Mouse (Mus musculus) liver, embryonic 13.5 days (tissue): ENCODE data around the gene Cdc42ep1. TPM values are rescaled to one million over a fixed set of nuclear protein-coding genes. Genes with fewer than 3 reads are reported as not detected.
A peak's percentile ranks its signal among the peaks of the same experiment; 100 is the strongest.

Experiments used
- ATAC-seq: fragments of 200-750 bp; cut with Nextera tagmentation; 2 replicates; pipeline ENCODE4 v1.8.0; 2017; ENCODE audit warnings: low read depth, mild to moderate bottlenecking, moderate number of reproducible peaks, moderate library complexity
- DNase-seq: peaks from one replicate; pipeline ENCODE4 v3.0.0; 2022
- H3K27ac ChIP-seq: fragments of 300-500 bp; sonication (generic); 2 replicates; pipeline ENCODE4 v1.5.1; 2015; ENCODE audit warnings: moderate library complexity, mild to moderate bottlenecking, inconsistent platforms
- H3K27me3 ChIP-seq: fragments of 300-500 bp; sonication (generic); 2 replicates; pipeline ENCODE4 v1.6.1; 2015; ENCODE audit warnings: mild to moderate bottlenecking, inconsistent platforms
- H3K36me3 ChIP-seq: fragments of 300-500 bp; sonication (generic); 2 replicates; pipeline ENCODE4 v1.6.1; 2015; ENCODE audit warnings: mild to moderate bottlenecking, inconsistent platforms
- H3K4me1 ChIP-seq: fragments of 300-500 bp; sonication (generic); replicated peaks from 2 replicates; pipeline ENCODE4 v1.6.1; 2015; ENCODE audit warnings: inconsistent platforms
- H3K4me2 ChIP-seq: fragments of 300-500 bp; sonication (generic); 2 replicates; pipeline ENCODE4 v1.6.1; 2015; ENCODE audit warnings: inconsistent platforms, mild to moderate bottlenecking, moderate library complexity
- H3K4me3 ChIP-seq: fragments of 300-500 bp; sonication (generic); replicated peaks from 2 replicates; pipeline ENCODE4 v1.5.1; 2015; ENCODE audit warnings: mild to moderate bottlenecking, inconsistent platforms
- H3K9ac ChIP-seq: fragments of 300-500 bp; sonication (generic); 2 replicates; pipeline ENCODE4 v1.6.1; 2015; ENCODE audit warnings: mild to moderate bottlenecking, inconsistent platforms
- H3K9me3 ChIP-seq: fragments of 300-500 bp; sonication (generic); replicated peaks from 2 replicates; pipeline ENCODE4 v1.6.1; 2016; ENCODE audit warnings: inconsistent platforms
- WGBS: fragments of 180-500 bp; shearing (Covaris S2); methylation state at CpG from one replicate; pipeline ENCODE4 v1.1.7; 2015; ENCODE audit not compliant: insufficient replicate concordance; 5-methylcytosine and 5-hydroxymethylcytosine counted together
- polyA plus RNA-seq: library from polyadenylated mRNA; unstranded; fragments of >200 nt; fragmentation: Nextera tagmentation; extraction: Ambion mirVana; gene quantifications from 2 replicates; pipeline ENCODE4 v1.2.1, GENCODE M21; 2015

Gene Cdc42ep1
- polyA plus RNA-seq, 1 experiment from 2014 or later, result 9.5 TPM

DNA sequence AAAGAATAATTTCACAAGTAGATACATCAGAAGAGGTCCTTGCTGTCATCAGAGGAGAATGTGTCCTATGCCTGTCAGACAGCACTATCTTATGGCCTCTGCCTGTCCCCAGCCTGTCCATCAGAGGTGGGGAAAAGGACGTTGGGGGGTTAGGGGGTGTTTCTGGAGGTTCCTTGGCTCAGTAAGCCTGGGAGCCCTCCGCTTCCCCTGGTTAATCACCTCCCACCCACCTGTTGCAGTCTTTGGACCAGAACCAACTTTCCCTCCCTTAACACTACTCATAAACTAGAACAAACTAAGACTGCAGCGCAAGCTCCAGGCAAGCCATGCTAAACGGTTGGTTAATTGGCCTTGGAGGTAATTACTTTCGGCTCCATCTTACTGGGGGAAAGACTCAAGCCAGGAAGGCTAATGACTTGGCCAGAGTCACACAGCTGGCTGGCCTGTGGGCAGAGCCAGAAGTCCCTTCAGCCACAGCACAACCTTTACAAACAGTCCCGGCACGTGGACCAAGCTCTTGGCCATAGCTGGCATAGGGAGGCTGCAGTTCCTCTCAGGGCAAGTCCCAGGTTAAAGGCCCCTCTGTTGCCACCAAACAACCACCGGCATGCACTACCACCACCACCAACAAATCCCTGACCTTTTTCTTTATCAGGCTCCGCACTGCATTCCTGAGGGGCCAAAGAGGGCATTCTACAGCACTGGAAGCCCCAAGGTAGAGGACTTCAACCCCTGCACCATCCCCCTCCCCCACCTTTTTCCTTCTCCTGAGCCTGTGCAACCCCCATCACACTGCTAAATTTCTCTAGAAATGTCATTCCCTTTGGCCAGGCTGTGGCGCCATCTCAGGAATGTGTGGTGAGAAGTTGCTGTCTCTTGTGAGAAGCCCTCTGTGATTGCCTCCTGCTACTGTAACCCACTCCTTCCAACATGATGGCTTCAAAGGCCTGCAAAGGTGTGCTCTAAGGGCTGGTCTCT, 11.4 kb upstream of the Cdc42ep1 start:
- H3K9ac ChIP-seq, result no peak overlapping the region
- peaks cover 48% of the 10 kb centered on the region for H3K4me1 ChIP-seq
- 61% methylated on average over 10 of the region's 10 CpGs for WGBS
- H3K36me3 ChIP-seq, result no peaks in the 10 kb centered on the region
- ATAC-seq (no peak), DNase-seq (no peak)
- no peak overlapping the region for H3K4me2 ChIP-seq
- peak overlapping the region; percentile 80 for H3K27ac ChIP-seq
- no peaks in the 10 kb centered on the region for H3K9me3 ChIP-seq
- peaks cover 10% of the 10 kb centered on the region; the same call in 1 of the 2 replicates for H3K27me3 ChIP-seq
- no peak overlapping the region for H3K4me3 ChIP-seq

GRCm38 (mm10) chr15:78831720-78832657, 10.4 kb upstream of the Cdc42ep1 start:
- Histone ChIP-seq H3K27me3 (peaks cover 10% of the 10 kb centered on the region; the same call in 1 of the 2 replicates), H3K9ac (no peak overlapping the region), H3K4me1 (peaks cover 49% of the 10 kb centered on the region), H3K4me2 (peak overlapping the region; percentile 33), H3K36me3 (no peaks in the 10 kb centered on the region), H3K9me3 (no peaks in the 10 kb centered on the region), H3K27ac (peak overlapping the region; percentile 80), H3K4me3 (no peak overlapping the region)
- ATAC-seq, result peak; percentile 52
- no peak for DNase-seq
- WGBS, result 47% methylated on average over 19 of the region's 19 CpGs

DNA sequence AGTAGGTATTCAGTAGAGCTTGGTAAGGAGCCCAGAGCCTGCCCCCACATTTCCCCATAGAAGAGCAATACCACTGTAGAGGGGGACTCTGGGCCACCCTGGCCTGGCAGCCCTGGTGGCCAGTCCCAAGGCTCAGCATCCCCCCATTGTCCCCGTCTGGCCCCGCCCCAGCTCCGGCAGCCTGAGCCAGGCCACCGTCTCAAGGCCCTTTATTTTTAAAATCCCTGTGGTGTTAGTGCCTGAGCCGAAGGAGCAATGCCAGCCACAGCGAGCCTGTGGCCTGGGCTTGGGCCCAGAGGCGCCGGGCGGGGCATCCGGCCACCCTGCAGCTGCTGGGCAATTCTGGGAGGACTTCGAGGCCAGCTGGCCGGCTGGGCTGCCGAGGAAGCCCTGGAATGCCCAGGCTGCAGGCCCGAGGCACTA, 9.7 kb upstream of the Cdc42ep1 start:
- Histone ChIP-seq H3K27me3 (peaks cover 6% of the 10 kb centered on the region; the same call in 1 of the 2 replicates), H3K9ac (no peak overlapping the region), H3K4me1 (peaks cover 49% of the 10 kb centered on the region), H3K4me3 (no peak overlapping the region), H3K36me3 (no peaks in the 10 kb centered on the region), H3K9me3 (no peaks in the 10 kb centered on the region), H3K4me2 (no peak overlapping the region), H3K27ac (peak overlapping the region; percentile 80)
- DNase-seq, result no peak
- WGBS, result 52% methylated on average over 14 of the region's 14 CpGs
- no peak; the same call in 1 of the 2 replicates for ATAC-seq

DNA sequence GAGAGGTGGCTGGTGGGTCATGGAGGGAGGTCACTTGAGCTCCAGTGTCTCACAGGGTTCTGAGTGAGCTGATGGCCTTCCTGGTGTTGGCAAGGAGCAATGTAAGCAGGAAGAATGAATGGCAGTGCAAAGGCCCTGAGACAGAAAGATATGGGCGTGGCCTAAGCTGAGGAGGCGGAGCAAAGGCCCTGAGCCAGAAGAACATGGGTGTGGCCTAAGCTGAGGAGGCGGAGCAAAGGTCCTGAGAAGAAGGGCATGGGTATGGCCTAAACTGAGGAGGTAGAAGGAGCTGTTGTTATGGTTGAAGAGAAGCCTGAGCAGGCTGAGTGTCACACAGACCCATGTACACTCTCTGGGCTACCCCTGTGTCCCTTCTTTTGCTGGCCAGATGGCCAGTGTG, 8.8 kb upstream of the Cdc42ep1 start:
- Histone ChIP-seq H3K9ac (no peak overlapping the region), H3K4me3 (no peak overlapping the region), H3K4me1 (peaks cover 49% of the 10 kb centered on the region), H3K4me2 (no peak overlapping the region), H3K9me3 (no peaks in the 10 kb centered on the region), H3K27ac (peak overlapping the region; percentile 80), H3K36me3 (no peaks in the 10 kb centered on the region), H3K27me3 (no peaks in the 10 kb centered on the region)
- WGBS, result 72% methylated on average over 3 of the region's 3 CpGs
- ATAC-seq (no peak), DNase-seq (no peak)

DNA sequence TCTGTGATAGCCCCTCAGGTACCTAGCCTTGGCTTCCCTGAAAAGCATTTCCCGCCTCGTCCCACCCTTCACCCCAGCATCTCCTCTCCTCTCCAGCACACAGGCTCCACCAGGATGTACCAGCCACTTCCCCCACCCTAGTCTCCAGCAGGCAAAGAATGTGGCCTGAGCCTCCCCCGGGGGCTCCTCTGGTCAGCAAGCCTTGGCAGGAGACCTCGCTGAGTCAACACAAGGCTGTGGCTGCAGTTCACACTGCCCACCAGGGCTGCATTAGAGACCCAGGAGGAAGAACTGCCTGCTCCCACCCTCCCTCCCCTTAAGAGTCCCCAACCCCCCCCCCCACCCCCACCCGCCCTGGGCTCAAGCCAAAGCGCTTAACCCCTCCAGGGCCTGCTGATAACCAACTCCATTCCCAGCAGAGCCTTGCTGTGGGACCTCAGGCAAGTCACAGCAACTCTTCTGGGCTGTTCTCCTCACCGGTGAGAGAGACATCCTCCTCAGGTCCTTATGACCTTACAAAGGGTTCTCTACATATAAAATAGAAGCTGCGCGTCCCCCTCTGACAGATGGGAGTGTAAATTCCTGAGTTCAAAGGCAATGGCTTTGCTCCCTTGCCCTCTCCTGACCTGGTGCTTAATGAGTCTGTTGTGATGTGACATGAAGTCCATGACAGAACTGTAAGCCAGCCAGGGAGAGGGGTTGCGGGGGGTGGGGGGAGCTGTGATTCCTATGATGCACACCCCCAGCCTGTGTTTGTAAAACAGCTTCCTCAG, 8.0 kb upstream of the Cdc42ep1 start:
- Histone ChIP-seq H3K9me3 (no peaks in the 10 kb centered on the region), H3K4me2 (no peak overlapping the region), H3K4me3 (no peak overlapping the region), H3K4me1 (peaks cover 49% of the 10 kb centered on the region), H3K27ac (peak overlapping the region; percentile 80), H3K27me3 (0 out of 2 replicates have a peak, but pooled peaks cover 1% of the 10 kb centered on the region), H3K9ac (peak overlapping the region; percentile 26; the same call in 1 of the 2 replicates), H3K36me3 (no peaks in the 10 kb centered on the region)
- 46% methylated on average over 9 of the region's 10 CpGs for WGBS
- no peak for ATAC-seq
- no peak for DNase-seq

DNA sequence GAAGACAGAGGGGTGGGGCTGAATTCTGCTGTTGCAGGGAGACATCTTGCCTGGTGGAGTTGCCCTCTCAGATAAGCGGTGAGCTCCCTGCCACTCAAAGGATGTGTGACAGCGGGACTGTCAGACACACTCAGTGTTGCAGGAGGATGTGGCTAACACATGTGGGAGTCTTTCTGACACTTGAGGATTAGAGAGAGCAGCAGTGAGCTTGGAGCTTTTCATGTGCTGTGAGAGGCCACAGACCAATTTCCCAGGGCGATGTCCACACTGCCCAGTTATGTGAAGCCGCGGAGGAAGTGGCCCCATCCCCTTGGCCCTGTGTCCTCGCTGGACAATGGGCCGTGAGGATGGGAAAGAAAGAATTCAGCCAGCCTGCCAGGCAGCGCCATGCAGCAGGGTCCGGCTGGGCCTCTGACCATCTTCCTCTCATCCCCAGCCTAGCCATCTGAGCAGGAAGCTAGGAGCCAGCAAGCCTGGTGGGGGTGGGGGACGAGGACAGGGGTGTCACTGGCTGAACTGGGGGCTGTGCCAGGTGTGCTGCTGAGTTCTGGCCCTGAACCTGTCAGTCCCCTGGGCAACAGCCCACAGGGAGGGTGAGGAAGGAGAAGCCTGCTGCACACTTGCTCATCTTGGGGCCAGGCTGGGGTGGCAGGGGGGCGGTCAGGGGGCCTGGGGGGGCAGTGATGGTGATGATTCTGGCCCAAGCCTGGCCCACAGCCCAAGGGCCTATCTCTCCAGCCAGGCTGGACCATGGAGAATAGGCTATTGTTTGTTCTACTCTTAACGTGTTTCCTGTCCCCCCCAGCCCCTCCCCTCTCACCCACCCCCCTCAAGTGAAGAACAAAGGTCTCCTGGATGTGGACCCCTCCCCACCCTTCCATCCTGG, 7.0 kb upstream of the Cdc42ep1 start:
- peak overlapping the region; percentile 80 for H3K27ac ChIP-seq
- no peaks in the 10 kb centered on the region for H3K9me3 ChIP-seq
- no peaks in the 10 kb centered on the region for H3K36me3 ChIP-seq
- DNase-seq, result peak; percentile 46
- H3K9ac ChIP-seq, result peak overlapping the region; percentile 36; the same call in 1 of the 2 replicates
- peaks cover 57% of the 10 kb centered on the region for H3K4me1 ChIP-seq
- peaks cover 11% of the 10 kb centered on the region for H3K27me3 ChIP-seq
- peak; percentile 66 for ATAC-seq
- H3K4me2 ChIP-seq, result peak overlapping the region; percentile 23
- no peak overlapping the region for H3K4me3 ChIP-seq
- WGBS, result 7% methylated on average over 12 of the region's 12 CpGs

GRCm38 (mm10) chr15:78836086-78836621, 6.3 kb upstream of the Cdc42ep1 start:
- no peak overlapping the region for H3K4me3 ChIP-seq
- no peak for ATAC-seq
- peak overlapping the region; percentile 80 for H3K27ac ChIP-seq
- WGBS, result 54% methylated on average over 8 of the region's 8 CpGs
- no peak for DNase-seq
- H3K4me1 ChIP-seq, result peaks cover 59% of the 10 kb centered on the region
- no peak overlapping the region for H3K4me2 ChIP-seq
- no peak overlapping the region for H3K9ac ChIP-seq
- no peaks in the 10 kb centered on the region for H3K9me3 ChIP-seq
- no peaks in the 10 kb centered on the region for H3K36me3 ChIP-seq
- H3K27me3 ChIP-seq, result peaks cover 18% of the 10 kb centered on the region

GRCm38 (mm10) chr15:78839744-78840143, 2.7 kb upstream of the Cdc42ep1 start:
- Histone ChIP-seq H3K9ac (no peak overlapping the region), H3K27ac (peak overlapping the region; percentile 9; the same call in 1 of the 2 replicates), H3K36me3 (no peaks in the 10 kb centered on the region), H3K9me3 (no peaks in the 10 kb centered on the region), H3K4me1 (peaks cover 67% of the 10 kb centered on the region), H3K4me3 (no peak overlapping the region), H3K4me2 (no peak overlapping the region), H3K27me3 (peaks cover 54% of the 10 kb centered on the region)
- ATAC-seq (no peak), DNase-seq (no peak)
- 31% methylated on average over 2 of the region's 2 CpGs for WGBS

DNA sequence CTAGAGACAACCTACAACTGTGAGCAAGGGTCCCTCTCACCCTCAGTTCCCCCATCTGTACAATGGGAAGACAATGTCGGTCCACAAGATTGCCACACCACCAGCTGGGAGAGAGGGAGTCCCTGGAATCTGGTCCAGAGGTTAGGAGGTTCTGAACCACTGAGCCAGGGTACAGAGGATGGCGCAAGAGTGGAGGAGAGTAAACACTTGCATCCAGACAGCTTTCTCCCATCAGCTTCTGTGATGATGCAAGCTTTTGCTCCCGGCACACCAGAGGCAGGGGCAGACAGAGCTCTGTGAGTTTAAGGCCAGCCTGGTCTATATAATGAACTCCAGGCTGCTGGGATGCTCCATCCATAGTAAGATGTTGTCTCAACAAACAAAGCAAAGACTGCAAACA, 2.2 kb upstream of the Cdc42ep1 start:
- peaks cover 65% of the 10 kb centered on the region for H3K4me1 ChIP-seq
- peaks cover 59% of the 10 kb centered on the region for H3K27me3 ChIP-seq
- peak; percentile 56 for ATAC-seq
- H3K27ac ChIP-seq, result peak overlapping the region; percentile 30
- H3K36me3 ChIP-seq, result no peaks in the 10 kb centered on the region
- DNase-seq, result no peak
- no peak overlapping the region for H3K4me2 ChIP-seq
- H3K9me3 ChIP-seq, result no peaks in the 10 kb centered on the region
- no peak overlapping the region for H3K4me3 ChIP-seq
- 47% methylated on average over 3 of the region's 3 CpGs for WGBS
- no peak overlapping the region for H3K9ac ChIP-seq
